Mouse (Mus musculus) kidney, embryonic 14.5 days (tissue): ENCODE data around the gene Exoc7. TPM values are rescaled to one million over a fixed set of nuclear protein-coding genes. Genes with fewer than 3 reads are reported as not detected.

Source experiments
- ATAC-seq: fragments of 200-750 bp; cut with Nextera tagmentation; 2 replicates; pipeline ENCODE4 v1.8.0; 2017; ENCODE audit warnings: moderate number of reproducible peaks, mild to moderate bottlenecking, moderate TSS enrichment, moderate library complexity; ENCODE audit not compliant: low FRiP score, low TSS enrichment
- H3K27ac ChIP-seq: fragments of 300-500 bp; sonication (generic); 2 replicates; pipeline ENCODE4 v1.5.1; 2014; ENCODE audit warnings: low read depth, mild to moderate bottlenecking, low read length, moderate library complexity, mixed read lengths
- H3K27me3 ChIP-seq: fragments of 300-500 bp; sonication (generic); 2 replicates; pipeline ENCODE4 v1.6.1; 2014; ENCODE audit warnings: mild to moderate bottlenecking, low read length; ENCODE audit not compliant: control insufficient read depth, insufficient read depth
- H3K36me3 ChIP-seq: fragments of 300-500 bp; sonication (generic); 2 replicates; pipeline ENCODE4 v1.6.1; 2014; ENCODE audit warnings: low read length, mixed read lengths; ENCODE audit not compliant: control insufficient read depth, insufficient read depth
- H3K4me1 ChIP-seq: fragments of 300-500 bp; sonication (generic); 2 replicates; pipeline ENCODE4 v1.6.1; 2014; ENCODE audit warnings: low read length, mixed read lengths; ENCODE audit not compliant: control insufficient read depth, insufficient read depth
- H3K4me2 ChIP-seq: fragments of 300-500 bp; sonication (generic); replicated peaks from 2 replicates; pipeline ENCODE4 v1.6.1; 2014; ENCODE audit warnings: low read depth, mild to moderate bottlenecking, low read length
- H3K4me3 ChIP-seq: fragments of 300-500 bp; sonication (generic); 2 replicates; pipeline ENCODE4 v1.5.1; 2014; ENCODE audit warnings: mild to moderate bottlenecking, low read length
- H3K9ac ChIP-seq: fragments of 300-500 bp; sonication (generic); 2 replicates; pipeline ENCODE4 v1.6.1; 2014; ENCODE audit warnings: low read depth, mild to moderate bottlenecking, low read length, moderate library complexity
- H3K9me3 ChIP-seq: fragments of 300-500 bp; sonication (generic); 2 replicates; pipeline ENCODE4 v1.6.1; 2016; ENCODE audit warnings: low read length; ENCODE audit not compliant: control insufficient read depth
- WGBS: fragments of 180-500 bp; shearing (Covaris S2); extraction: QIAGEN DNeasy Blood & Tissue Kit; methylation state at CpG from one replicate; pipeline ENCODE4 v1.1.7; 2014; 5-methylcytosine and 5-hydroxymethylcytosine counted together
- polyA plus RNA-seq: library from polyadenylated mRNA; unstranded; fragments of >200 nt; fragmentation: Nextera tagmentation; extraction: Ambion mirVana; gene quantifications from 2 replicates; pipeline ENCODE4 v1.2.1, GENCODE M21; 2014

Exoc7 gene
- polyA plus RNA-seq, 1 experiment from 2014 or later: 66.3 TPM

DNA sequence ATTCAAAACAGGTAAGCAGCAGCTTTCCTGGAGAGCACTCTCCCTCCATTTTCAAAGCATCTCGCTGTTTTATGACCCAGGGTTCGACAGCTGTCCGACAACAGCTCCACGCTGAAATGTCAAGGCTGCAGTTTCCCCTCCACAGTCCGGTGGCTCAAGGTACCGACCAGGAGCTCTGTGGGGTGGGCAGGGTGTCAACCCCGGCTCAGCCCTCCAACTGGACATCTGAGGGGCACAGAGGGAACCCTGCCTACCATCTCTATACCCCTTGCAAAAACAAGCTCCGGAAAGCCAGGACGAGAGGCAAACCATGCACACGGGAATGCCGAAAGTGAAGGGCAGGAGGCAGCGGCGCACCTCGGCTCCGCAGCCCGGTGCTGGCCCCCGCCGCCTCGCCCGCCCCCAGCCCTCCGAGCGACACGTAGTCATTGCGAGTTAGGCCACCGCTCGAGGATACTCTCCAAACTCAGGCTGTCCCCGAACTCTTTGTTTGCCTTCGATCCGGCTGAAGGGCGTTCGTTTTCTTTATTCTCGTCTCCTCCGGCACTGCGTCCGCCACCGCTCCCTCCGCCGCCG lies 33.5 kb downstream of the Exoc7 start:
- H3K9ac ChIP-seq: peak overlapping the region; percentile 97
- H3K27ac ChIP-seq: peak overlapping the region; percentile 79
- WGBS: under 1% methylated on average over 38 of the region's 39 CpGs
- peaks cover 13% of the 10 kb centered on the region for H3K4me1 ChIP-seq
- peak overlapping the region; percentile 99 for H3K4me3 ChIP-seq
- H3K4me2 ChIP-seq: peak overlapping the region; percentile 87
- peaks cover 28% of the 10 kb centered on the region for H3K36me3 ChIP-seq
- H3K27me3 ChIP-seq: no peaks in the 10 kb centered on the region
- no peaks in the 10 kb centered on the region for H3K9me3 ChIP-seq
- peak; percentile 34 for ATAC-seq

DNA sequence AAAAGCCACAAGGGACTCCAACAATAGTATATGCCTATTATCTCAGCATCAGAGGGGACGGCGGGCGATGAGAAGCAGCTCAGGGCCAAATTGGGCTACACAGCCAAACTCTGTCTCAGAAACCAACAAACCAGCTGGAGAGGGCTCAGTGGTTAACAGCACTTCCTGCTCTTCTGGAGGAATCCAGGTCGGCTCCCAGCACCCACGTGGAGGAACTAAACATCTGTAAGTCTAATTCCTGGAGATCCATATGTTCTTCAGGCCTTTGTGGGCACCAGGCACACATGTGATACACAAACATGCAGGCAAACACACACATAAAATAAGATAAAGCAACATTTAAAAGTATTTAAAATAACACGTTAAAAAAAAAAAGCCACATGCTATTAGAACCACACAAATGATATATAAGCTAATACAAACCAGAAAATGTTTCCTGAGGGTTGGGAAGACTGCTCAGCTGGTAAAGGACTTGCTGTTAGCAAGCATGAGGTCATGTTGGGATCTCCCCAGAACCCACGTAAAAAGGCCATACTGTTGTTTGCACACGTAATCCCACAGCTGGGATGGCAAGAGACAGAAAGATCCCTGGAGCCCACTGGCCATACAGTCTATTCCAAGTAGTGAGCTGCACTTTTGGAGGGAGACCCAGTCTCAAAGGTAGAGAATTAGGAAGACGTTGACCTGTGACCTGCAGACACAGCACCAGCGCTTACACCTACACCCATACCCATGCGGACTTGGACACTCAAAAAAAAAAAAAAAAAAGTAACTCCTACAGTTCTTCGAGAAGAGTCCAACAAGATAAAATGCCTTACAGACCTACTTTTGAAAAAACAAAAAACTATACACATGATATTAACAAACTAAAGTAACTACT lies 34.2 kb downstream of the Exoc7 start:
- no peak overlapping the region for H3K27ac ChIP-seq
- no peaks in the 10 kb centered on the region for H3K9me3 ChIP-seq
- H3K4me1 ChIP-seq: peaks cover 13% of the 10 kb centered on the region
- peak overlapping the region; percentile 97 for H3K9ac ChIP-seq
- H3K4me3 ChIP-seq: peak overlapping the region; percentile 99
- peaks cover 36% of the 10 kb centered on the region for H3K36me3 ChIP-seq
- WGBS: 53% methylated on average over 12 of the region's 12 CpGs
- ATAC-seq: no peak
- H3K27me3 ChIP-seq: no peaks in the 10 kb centered on the region
- H3K4me2 ChIP-seq: peak overlapping the region; percentile 87

DNA sequence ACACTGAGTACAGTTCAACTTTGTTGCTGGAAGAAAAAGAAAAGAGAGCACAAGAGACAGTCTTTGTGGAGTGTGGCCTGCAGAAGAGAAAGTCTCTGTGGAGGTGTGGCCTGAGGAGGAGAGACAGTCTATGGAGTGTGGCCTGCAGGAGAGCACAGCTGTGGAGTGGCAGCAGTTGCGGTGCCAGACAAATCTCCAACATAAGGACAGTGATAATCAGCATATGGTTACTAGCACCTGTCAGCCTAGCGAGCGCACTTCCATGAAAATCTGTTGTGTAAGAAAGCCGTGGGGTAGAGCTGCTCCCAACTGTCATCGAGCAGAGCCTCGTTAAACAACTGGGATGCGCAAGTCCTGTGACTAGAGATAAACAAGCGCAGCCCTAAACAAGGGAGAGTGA lies 37.5 kb downstream of the Exoc7 start:
- ATAC-seq: no peak
- H3K4me2 ChIP-seq: no peak overlapping the region
- peaks cover 10% of the 10 kb centered on the region for H3K4me1 ChIP-seq
- H3K36me3 ChIP-seq: peaks cover 66% of the 10 kb centered on the region
- no peaks in the 10 kb centered on the region for H3K27me3 ChIP-seq
- H3K9me3 ChIP-seq: no peaks in the 10 kb centered on the region
- H3K4me3 ChIP-seq: no peak overlapping the region
- 93% methylated on average over 8 of the region's 8 CpGs for WGBS
- H3K9ac ChIP-seq: no peak overlapping the region
- H3K27ac ChIP-seq: no peak overlapping the region

DNA sequence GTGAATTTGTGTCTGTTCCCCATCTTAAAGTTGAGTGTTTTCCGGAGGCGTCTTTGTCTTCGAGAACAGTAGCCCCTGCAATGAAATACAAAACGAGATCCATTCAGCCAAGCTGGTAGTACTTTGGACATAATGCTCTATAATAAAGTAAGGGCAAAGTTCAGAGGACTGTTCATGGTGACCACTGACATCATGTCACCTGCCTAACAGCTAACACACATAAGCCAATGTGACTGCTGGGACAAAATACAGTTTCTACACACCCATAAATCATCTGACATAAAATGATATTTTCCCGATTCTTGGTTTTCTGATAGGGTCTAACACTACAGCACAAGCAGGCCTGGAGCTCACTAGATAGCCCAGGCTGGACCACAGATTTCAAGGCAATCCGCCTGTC lies 38.7 kb downstream of the Exoc7 start:
- Histone ChIP-seq H3K9ac (no peak overlapping the region), H3K27ac (no peak overlapping the region), H3K9me3 (no peaks in the 10 kb centered on the region), H3K4me3 (no peak overlapping the region), H3K4me1 (peaks cover 9% of the 10 kb centered on the region), H3K4me2 (no peak overlapping the region), H3K36me3 (peaks cover 78% of the 10 kb centered on the region), H3K27me3 (no peaks in the 10 kb centered on the region)
- ATAC-seq: no peak
- 92% methylated on average over 6 of the region's 6 CpGs for WGBS

DNA sequence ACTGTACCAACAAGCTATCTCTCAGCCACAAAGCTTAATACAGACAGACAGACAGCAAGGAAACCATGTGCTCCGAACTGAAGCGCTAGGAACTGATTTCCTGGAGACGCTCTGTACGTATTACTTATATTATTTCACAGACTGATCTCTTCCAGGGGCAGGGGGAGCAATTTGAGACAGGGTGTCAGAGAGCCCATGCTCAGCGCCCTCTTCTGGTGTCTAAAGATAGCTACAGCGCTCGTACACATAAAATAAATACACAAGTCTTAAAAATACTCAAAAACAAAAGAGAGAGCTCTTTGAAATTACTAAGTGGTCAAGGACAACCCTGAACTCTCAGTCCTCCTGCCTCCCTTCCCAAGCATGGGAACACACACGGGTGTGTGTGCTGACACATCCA lies 39.4 kb downstream of the Exoc7 start:
- Histone ChIP-seq H3K36me3 (peaks cover 85% of the 10 kb centered on the region), H3K9me3 (no peaks in the 10 kb centered on the region), H3K4me2 (no peak overlapping the region), H3K27me3 (no peaks in the 10 kb centered on the region), H3K4me1 (peaks cover 4% of the 10 kb centered on the region), H3K4me3 (no peak overlapping the region), H3K27ac (no peak overlapping the region), H3K9ac (no peak overlapping the region)
- no peak for ATAC-seq
- 86% methylated on average over 8 of the region's 8 CpGs for WGBS

DNA sequence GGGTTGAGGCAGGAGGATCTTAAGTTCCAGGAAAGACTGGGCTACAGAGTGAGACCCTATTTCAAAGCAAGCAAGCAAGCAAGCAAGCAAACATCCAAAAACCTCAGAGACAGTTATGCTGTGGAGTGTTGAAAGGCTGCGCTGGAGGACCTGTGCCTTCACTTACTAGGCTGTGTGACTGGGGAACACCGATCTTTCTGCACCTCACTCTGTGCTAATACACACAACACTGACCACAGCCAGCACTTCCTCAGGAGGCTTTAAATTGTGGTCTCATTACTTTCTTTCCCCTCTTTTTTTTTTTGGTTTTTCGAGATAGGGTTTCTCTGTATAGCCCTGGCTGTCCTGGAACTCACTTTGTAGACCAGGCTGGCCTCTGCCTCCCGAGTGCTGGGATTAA lies 41.2 kb downstream of the Exoc7 start:
- Histone ChIP-seq H3K27ac (no peak overlapping the region), H3K4me1 (no peaks in the 10 kb centered on the region), H3K4me3 (no peak overlapping the region), H3K9ac (no peak overlapping the region), H3K36me3 (peaks cover 94% of the 10 kb centered on the region), H3K27me3 (no peaks in the 10 kb centered on the region), H3K9me3 (no peaks in the 10 kb centered on the region), H3K4me2 (no peak overlapping the region)
- 92% methylated on average over 4 of the region's 4 CpGs for WGBS
- no peak for ATAC-seq

DNA sequence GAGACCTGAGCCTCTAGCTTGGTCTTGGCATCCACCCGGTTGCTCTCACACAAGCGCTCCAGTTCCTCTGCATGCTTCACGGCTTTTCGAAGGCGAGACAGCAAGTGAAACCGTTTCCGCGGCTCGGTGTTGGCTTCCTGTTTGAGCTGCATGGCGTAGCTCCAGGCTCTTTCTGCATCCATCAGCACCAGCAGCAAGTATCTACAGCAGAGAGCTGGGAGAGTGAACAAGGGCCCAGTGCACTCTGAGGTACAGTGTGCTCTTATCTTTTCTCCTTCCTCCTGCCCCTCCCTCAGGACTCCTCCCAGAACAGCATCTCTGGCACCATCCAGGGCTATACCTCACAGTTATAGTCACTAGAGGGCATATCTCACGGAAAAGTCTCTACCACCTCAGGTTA lies 41.7 kb downstream of the Exoc7 start:
- 0 out of 2 replicates have a peak, but pooled peaks cover 4% of the 10 kb centered on the region for H3K4me1 ChIP-seq
- 86% methylated on average over 11 of the region's 11 CpGs for WGBS
- no peak overlapping the region for H3K9ac ChIP-seq
- H3K4me3 ChIP-seq: no peak overlapping the region
- H3K27me3 ChIP-seq: no peaks in the 10 kb centered on the region
- H3K27ac ChIP-seq: no peak overlapping the region
- peaks cover 97% of the 10 kb centered on the region for H3K36me3 ChIP-seq
- no peak overlapping the region for H3K4me2 ChIP-seq
- ATAC-seq: no peak
- H3K9me3 ChIP-seq: no peaks in the 10 kb centered on the region

DNA sequence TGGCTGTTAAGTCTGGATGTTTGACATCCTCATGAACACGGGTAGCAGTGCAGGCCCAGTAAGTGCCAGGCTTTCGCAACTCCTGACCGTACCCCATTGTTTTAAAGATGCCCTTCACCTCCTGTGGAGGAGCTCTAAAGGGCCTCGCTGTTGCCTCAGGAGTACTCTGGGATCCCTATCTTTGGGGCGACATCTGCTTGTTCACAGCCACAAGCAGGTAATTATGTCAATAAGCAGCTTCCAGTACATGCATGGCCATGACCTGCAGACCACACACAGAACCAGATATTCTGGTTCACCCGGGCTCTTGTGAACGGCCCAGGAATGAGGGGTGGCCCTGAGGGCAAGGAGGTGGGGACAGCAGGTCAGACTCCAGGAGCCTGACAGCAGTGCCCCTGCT lies 46.8 kb downstream of the Exoc7 start:
- WGBS: 68% methylated on average over 7 of the region's 7 CpGs
- Histone ChIP-seq H3K9me3 (no peaks in the 10 kb centered on the region), H3K9ac (no peak overlapping the region), H3K27ac (peak overlapping the region; percentile 53; the same call in 1 of the 2 replicates), H3K36me3 (peaks cover 87% of the 10 kb centered on the region), H3K4me2 (no peak overlapping the region), H3K4me1 (0 out of 2 replicates have a peak, but pooled peaks cover 7% of the 10 kb centered on the region), H3K27me3 (no peaks in the 10 kb centered on the region), H3K4me3 (no peak overlapping the region)
- no peak for ATAC-seq

DNA sequence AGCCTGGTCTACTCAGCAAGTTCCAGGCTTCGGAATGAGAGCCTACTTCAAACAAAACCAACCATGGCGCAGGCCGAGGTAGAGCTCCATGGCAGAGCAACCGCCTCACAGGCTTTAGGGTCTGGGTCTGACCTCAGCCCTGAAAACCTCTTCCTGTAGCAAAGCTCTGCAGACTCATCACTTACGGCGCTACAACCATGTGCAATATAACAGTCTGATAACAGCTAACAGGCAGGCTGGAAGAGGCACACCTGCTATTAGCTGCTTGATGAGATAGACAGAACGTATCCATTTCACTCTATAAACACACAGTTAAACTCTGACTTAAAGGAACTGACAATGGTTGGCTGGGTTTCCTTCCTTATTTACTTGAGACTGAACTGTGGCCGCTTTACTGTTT lies 47.6 kb downstream of the Exoc7 start:
- Histone ChIP-seq H3K36me3 (peaks cover 89% of the 10 kb centered on the region), H3K4me3 (no peak overlapping the region), H3K4me1 (0 out of 2 replicates have a peak, but pooled peaks cover 7% of the 10 kb centered on the region), H3K4me2 (no peak overlapping the region), H3K27me3 (no peaks in the 10 kb centered on the region), H3K27ac (no peak overlapping the region), H3K9ac (no peak overlapping the region), H3K9me3 (no peaks in the 10 kb centered on the region)
- 61% methylated on average over 8 of the region's 8 CpGs for WGBS
- ATAC-seq: peak; percentile 33; the same call in 1 of the 2 replicates
